Mouse (Mus musculus) kidney, adult 2 months (tissue): Measurements from ENCODE around the gene Tmtc1. TPM values are rescaled to one million over a fixed set of nuclear protein-coding genes. Genes with fewer than 3 reads are reported as not detected.

Experiments
- DNase-seq: peaks from one replicate; pipeline ENCODE4 v3.0.0; 2021
- H3K27ac ChIP-seq: fragments of 200-500 bp; 2 replicates; pipeline ENCODE4 v1.5.1; 2012; ENCODE audit warnings: low read depth, low read length, control low read depth, inconsistent platforms; ENCODE audit not compliant: insufficient read depth
- H3K27me3 ChIP-seq: fragments of 200-500 bp; replicated peaks from 2 replicates; pipeline ENCODE4 v1.6.1; 2012; ENCODE audit warnings: mild to moderate bottlenecking, moderate library complexity, low read length, inconsistent platforms; ENCODE audit not compliant: control insufficient read depth, insufficient read depth
- H3K36me3 ChIP-seq: fragments of 200-500 bp; 2 replicates; pipeline ENCODE4 v1.6.1; 2012; ENCODE audit warnings: mild to moderate bottlenecking, moderate library complexity, low read length, inconsistent platforms; ENCODE audit not compliant: control insufficient read depth, insufficient read depth
- H3K4me1 ChIP-seq: fragments of 200-500 bp; 2 replicates; pipeline ENCODE4 v1.6.1; 2011; ENCODE audit warnings: low read length; ENCODE audit not compliant: control insufficient read depth, insufficient read depth
- H3K4me3 ChIP-seq: fragments of 200-500 bp; 2 replicates; pipeline ENCODE4 v1.5.1; 2011; ENCODE audit warnings: mild to moderate bottlenecking, low read depth, low read length, control low read depth; ENCODE audit not compliant: insufficient read depth
- CTCF ChIP-seq: fragments of 200-500 bp; conservative IDR thresholded peaks from 2 replicates; pipeline ENCODE4 v1.5.1; 2011; ENCODE audit warnings: low read depth, mild to moderate bottlenecking, control low read depth, low read length, moderate library complexity, mixed read lengths; ENCODE audit not compliant: insufficient read depth, insufficient read length
- POLR2A ChIP-seq: fragments of 200-500 bp; IDR thresholded peaks from one replicate; pipeline ENCODE4 v1.6.1; 2011; ENCODE audit warnings: low read depth, low read length, control low read depth
- WGBS: fragments of 180-500 bp; shearing (Covaris S2); methylation state at CpG from one replicate; pipeline ENCODE4 v1.1.7; 2018; 5-methylcytosine and 5-hydroxymethylcytosine counted together
- polyA plus RNA-seq: library from polyadenylated mRNA; depleted of rRNA; stranded (reverse); fragments of >200 nt; gene quantifications from 2 replicates; pipeline ENCODE4 v1.2.3, GENCODE M21; 2012

The Tmtc1 gene
- polyA plus RNA-seq, 1 experiment: 11.0 TPM

GRCm38 (mm10) chr6:148328928-148329327 lies 115.3 kb downstream of the Tmtc1 start:
- WGBS: 81% methylated on average over 2 of the region's 2 CpGs
- TF ChIP-seq CTCF: no peak
- no peak for TF ChIP-seq POLR2A

GRCm38 (mm10) chr6:148328130-148328529 lies 116.1 kb downstream of the Tmtc1 start:
- WGBS: 68% methylated on average over 6 of the region's 6 CpGs
- Histone ChIP-seq H3K27ac (no peak overlapping the region), H3K4me1 (no peaks in the 10 kb centered on the region), H3K27me3 (no peaks in the 10 kb centered on the region), H3K4me3 (no peak overlapping the region), H3K36me3 (no peaks in the 10 kb centered on the region)
- DNase-seq: no peak
- TF ChIP-seq POLR2A: no peak
- no peak for TF ChIP-seq CTCF

More at GRCm38 (mm10) chr6:148328928-148329327, 115.3 kb downstream of the Tmtc1 start:
- Histone ChIP-seq H3K27ac (no peak overlapping the region), H3K4me1 (no peaks in the 10 kb centered on the region), H3K27me3 (no peaks in the 10 kb centered on the region), H3K36me3 (no peaks in the 10 kb centered on the region), H3K4me3 (no peak overlapping the region)
- DNase-seq: no peak

GRCm38 (mm10) chr6:148318736-148319135 lies 125.5 kb downstream of the Tmtc1 start:
- DNase-seq: no peak
- Histone ChIP-seq H3K4me3 (no peak overlapping the region), H3K27ac (no peak overlapping the region), H3K4me1 (no peaks in the 10 kb centered on the region), H3K27me3 (no peaks in the 10 kb centered on the region), H3K36me3 (no peaks in the 10 kb centered on the region)
- TF ChIP-seq POLR2A (no peak), CTCF (no peak)

GRCm38 (mm10) chr6:148315571-148316080 lies 128.6 kb downstream of the Tmtc1 start:
- Histone ChIP-seq H3K36me3 (no peaks in the 10 kb centered on the region), H3K27me3 (no peaks in the 10 kb centered on the region), H3K4me1 (no peaks in the 10 kb centered on the region), H3K27ac (peak overlapping the region; percentile 16; the same call in 1 of the 2 replicates), H3K4me3 (no peak overlapping the region)
- DNase-seq: peak; percentile 2
- TF ChIP-seq CTCF (no peak), POLR2A (no peak)
- 44% methylated on average over 5 of the region's 5 CpGs for WGBS

- Histone ChIP-seq H3K4me3 (no peak overlapping the region), H3K36me3 (no peaks in the 10 kb centered on the region), H3K27ac (no peak overlapping the region), H3K4me1 (no peaks in the 10 kb centered on the region), H3K27me3 (no peaks in the 10 kb centered on the region)
- no peak for DNase-seq
- TF ChIP-seq POLR2A (no peak), CTCF (no peak)
These were observed 129.1 kb downstream of the Tmtc1 start for GRCm38 (mm10) chr6:148315106-148315505.

- TF ChIP-seq CTCF: no peak
- TF ChIP-seq POLR2A: no peak
- no peaks in the 10 kb centered on the region for H3K4me1 ChIP-seq
- no peaks in the 10 kb centered on the region for H3K36me3 ChIP-seq
- no peak overlapping the region for H3K27ac ChIP-seq
- no peaks in the 10 kb centered on the region for H3K27me3 ChIP-seq
- H3K4me3 ChIP-seq: no peak overlapping the region
- 50% methylated on average over 2 of the region's 2 CpGs for WGBS
- DNase-seq: no peak
These were observed 133.2 kb downstream of the Tmtc1 start for GRCm38 (mm10) chr6:148310981-148311380.

GRCm38 (mm10) chr6:148305821-148306220 lies 138.4 kb downstream of the Tmtc1 start:
- no peak for TF ChIP-seq CTCF
- TF ChIP-seq POLR2A: no peak
- Histone ChIP-seq H3K27me3 (no peaks in the 10 kb centered on the region), H3K27ac (no peak overlapping the region), H3K4me1 (no peaks in the 10 kb centered on the region), H3K4me3 (no peak overlapping the region), H3K36me3 (no peaks in the 10 kb centered on the region)
- 94% methylated on average over 5 of the region's 5 CpGs for WGBS
- DNase-seq: no peak

- H3K27ac ChIP-seq: no peak overlapping the region
- H3K4me1 ChIP-seq: no peaks in the 10 kb centered on the region
- no peak overlapping the region for H3K4me3 ChIP-seq
- 84% methylated on average over 3 of the region's 3 CpGs for WGBS
- H3K27me3 ChIP-seq: no peaks in the 10 kb centered on the region
- DNase-seq: no peak
- H3K36me3 ChIP-seq: no peaks in the 10 kb centered on the region
- TF ChIP-seq CTCF: no peak
- TF ChIP-seq POLR2A: no peak
These were observed 139.0 kb downstream of the Tmtc1 start for GRCm38 (mm10) chr6:148305191-148305590.
